Mouse (Mus musculus) hindbrain, embryonic 14.5 days (tissue): ENCODE measurements at regions not wholly inside any gene's neighbourhood (a gene's known extent, or its start where the extent isn't known, plus 50 kb on each side); places are given as distances from the start of the nearest gene placed in this dataset.

Source experiments
- ATAC-seq: fragments of 200-750 bp; cut with Nextera tagmentation; 2 replicates; pipeline ENCODE4 v1.8.0; 2017; ENCODE audit warnings: moderate number of reproducible peaks, mild to moderate bottlenecking, moderate TSS enrichment, moderate library complexity; ENCODE audit not compliant: low FRiP score
- DNase-seq: peaks from one replicate; pipeline ENCODE4 v3.0.0-alpha.2; 2015; ENCODE audit warnings: low spot score
- H3K27ac ChIP-seq: fragments of 300-500 bp; sonication (generic); 2 replicates; pipeline ENCODE4 v1.5.1; 2014; ENCODE audit warnings: mild to moderate bottlenecking, moderate library complexity
- H3K27me3 ChIP-seq: fragments of 300-500 bp; sonication (generic); 2 replicates; pipeline ENCODE4 v1.6.1; 2014; ENCODE audit warnings: mild to moderate bottlenecking, low read length, mixed read lengths; ENCODE audit not compliant: control insufficient read depth, insufficient read depth
- H3K36me3 ChIP-seq: fragments of 300-500 bp; sonication (generic); replicated peaks from 2 replicates; pipeline ENCODE4 v1.6.1; 2014; ENCODE audit not compliant: control insufficient read depth, insufficient read depth
- H3K4me1 ChIP-seq: fragments of 300-500 bp; sonication (generic); replicated peaks from 2 replicates; pipeline ENCODE4 v1.6.1; 2014; ENCODE audit warnings: antibody characterized with exemption, low read length, mixed read lengths; ENCODE audit not compliant: control insufficient read depth, insufficient read depth
- H3K4me2 ChIP-seq: fragments of 300-500 bp; sonication (generic); replicated peaks from 2 replicates; pipeline ENCODE4 v1.6.1; 2014; ENCODE audit warnings: mild to moderate bottlenecking, moderate library complexity
- H3K4me3 ChIP-seq: fragments of 300-500 bp; sonication (generic); replicated peaks from 2 replicates; pipeline ENCODE4 v1.5.1; 2014; ENCODE audit warnings: mild to moderate bottlenecking, low read length
- H3K9ac ChIP-seq: fragments of 300-500 bp; sonication (generic); 2 replicates; pipeline ENCODE4 v1.6.1; 2014
- H3K9me3 ChIP-seq: fragments of 300-500 bp; sonication (generic); 2 replicates; pipeline ENCODE4 v1.6.1; 2016; ENCODE audit warnings: low read length; ENCODE audit not compliant: control insufficient read depth
- WGBS: fragments of 180-500 bp; shearing (Covaris S2); extraction: QIAGEN DNeasy Blood & Tissue Kit; methylation state at CpG from one replicate; pipeline ENCODE4 v1.1.7; 2014; 5-methylcytosine and 5-hydroxymethylcytosine counted together

DNA sequence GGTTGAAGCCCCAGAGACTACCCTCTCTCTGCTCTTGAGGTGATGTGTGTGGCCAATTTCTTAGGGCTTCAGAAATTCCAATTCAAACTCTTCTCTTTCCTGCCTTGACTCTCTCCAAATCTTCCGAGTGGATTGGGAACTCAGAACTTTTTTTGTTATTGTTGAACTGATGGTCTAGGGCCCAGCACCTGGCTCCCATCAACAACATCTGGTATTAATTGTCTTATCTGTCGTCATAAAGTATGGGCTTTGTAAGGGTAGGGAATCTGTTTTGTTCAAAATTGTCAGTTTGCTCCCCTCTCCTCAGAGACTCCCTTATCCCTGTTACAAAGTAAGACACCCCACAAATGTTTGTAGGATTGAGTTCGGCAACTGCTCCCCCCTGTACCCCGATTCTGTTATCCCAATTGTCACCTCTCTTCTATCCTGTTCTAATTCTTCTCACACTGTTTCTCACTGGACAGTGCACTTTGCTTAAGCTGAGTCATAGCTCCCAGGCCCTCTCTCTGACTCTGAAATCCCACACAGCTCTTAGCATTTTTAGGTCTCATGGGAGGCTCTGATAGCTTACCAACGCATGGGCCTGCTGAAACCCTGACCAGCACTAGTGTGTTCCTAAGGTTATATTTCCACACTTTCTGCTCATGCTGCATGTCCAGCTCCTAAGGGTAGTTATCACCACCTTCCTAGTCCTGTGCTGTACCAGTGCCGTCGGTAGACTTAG is 478.9 kb downstream of the Ccdc171 start:
- no peak for ATAC-seq

DNA sequence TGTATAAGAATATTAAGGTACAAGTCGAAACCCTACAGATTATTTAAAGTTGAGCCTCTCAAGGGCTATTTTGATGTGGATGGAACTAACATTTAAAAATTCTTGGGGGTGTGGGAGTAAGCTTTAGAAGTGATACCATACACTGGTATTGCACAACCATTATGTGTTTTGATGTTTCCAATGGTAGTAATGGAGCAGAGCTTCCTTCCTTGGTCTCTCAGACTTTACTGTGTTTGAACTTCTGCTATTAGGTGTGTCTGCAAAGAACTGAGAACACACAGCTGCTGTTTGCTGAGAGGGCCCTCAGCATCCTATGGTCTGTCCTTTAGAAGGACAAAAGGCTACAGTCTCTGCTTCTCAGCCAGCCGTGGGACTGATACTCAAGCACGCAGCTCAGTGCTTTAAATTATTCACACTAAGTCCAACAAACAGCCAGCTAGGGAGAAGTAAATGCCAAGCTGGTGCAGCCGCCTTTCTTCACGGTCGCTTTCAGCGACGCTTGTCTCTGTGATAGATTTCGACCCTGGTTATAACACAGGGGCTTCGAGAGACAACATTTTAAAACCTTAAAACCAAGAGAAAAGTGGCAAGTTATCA is 479.5 kb downstream of the Ccdc171 start:
- Histone ChIP-seq H3K4me2 (no peak overlapping the region), H3K36me3 (no peaks in the 10 kb centered on the region), H3K27ac (no peak overlapping the region), H3K9me3 (no peaks in the 10 kb centered on the region), H3K9ac (no peak overlapping the region), H3K27me3 (no peaks in the 10 kb centered on the region), H3K4me1 (no peaks in the 10 kb centered on the region), H3K4me3 (no peak overlapping the region)
- ATAC-seq (peak; percentile 17; the same call in 1 of the 2 replicates), DNase-seq (no peak)
- 61% methylated on average over 10 of the region's 10 CpGs for WGBS

More for the DNA sequence above, 478.9 kb downstream of the Ccdc171 start:
- H3K36me3 ChIP-seq, result no peaks in the 10 kb centered on the region
- no peaks in the 10 kb centered on the region for H3K27me3 ChIP-seq
- H3K4me1 ChIP-seq, result no peaks in the 10 kb centered on the region
- H3K27ac ChIP-seq, result no peak overlapping the region
- H3K9me3 ChIP-seq, result no peaks in the 10 kb centered on the region
- 91% methylated on average over 7 of the region's 7 CpGs for WGBS
- H3K4me3 ChIP-seq, result no peak overlapping the region
- no peak overlapping the region for H3K9ac ChIP-seq
- DNase-seq, result no peak
- no peak overlapping the region for H3K4me2 ChIP-seq

- no peak for ATAC-seq
- Histone ChIP-seq H3K36me3 (no peaks in the 10 kb centered on the region), H3K27ac (no peak overlapping the region), H3K27me3 (no peaks in the 10 kb centered on the region), H3K9ac (no peak overlapping the region), H3K4me2 (no peak overlapping the region), H3K4me3 (no peak overlapping the region), H3K4me1 (no peaks in the 10 kb centered on the region), H3K9me3 (no peaks in the 10 kb centered on the region)
- DNase-seq, result no peak
- WGBS, result 87% methylated on average over 6 of the region's 6 CpGs
Measured at GRCm38 (mm10) chr4:84011941-84012340, 486.6 kb downstream of the Ccdc171 start.

- no peak overlapping the region for H3K27ac ChIP-seq
- H3K4me3 ChIP-seq, result no peak overlapping the region
- no peaks in the 10 kb centered on the region for H3K9me3 ChIP-seq
- no peak overlapping the region for H3K4me2 ChIP-seq
- DNase-seq, result no peak
- H3K4me1 ChIP-seq, result no peaks in the 10 kb centered on the region; the same call in 1 of the 2 replicates
- ATAC-seq, result no peak
- no peaks in the 10 kb centered on the region for H3K27me3 ChIP-seq
- 87% methylated on average over 4 of the region's 4 CpGs for WGBS
- H3K36me3 ChIP-seq, result no peaks in the 10 kb centered on the region
- H3K9ac ChIP-seq, result no peak overlapping the region
Measured at GRCm38 (mm10) chr4:84015139-84015538, 489.8 kb downstream of the Ccdc171 start.

GRCm38 (mm10) chr4:84015552-84016169 is 490.3 kb downstream of the Ccdc171 start:
- 73% methylated on average over 8 of the region's 8 CpGs for WGBS
- Histone ChIP-seq H3K4me2 (no peak overlapping the region), H3K36me3 (no peaks in the 10 kb centered on the region), H3K9ac (no peak overlapping the region), H3K4me1 (no peaks in the 10 kb centered on the region; the same call in 1 of the 2 replicates), H3K27me3 (no peaks in the 10 kb centered on the region), H3K4me3 (no peak overlapping the region), H3K9me3 (no peaks in the 10 kb centered on the region), H3K27ac (no peak overlapping the region)
- ATAC-seq (no peak), DNase-seq (no peak)

- no peaks in the 10 kb centered on the region for H3K9me3 ChIP-seq
- no peak overlapping the region for H3K9ac ChIP-seq
- ATAC-seq (no peak), DNase-seq (no peak)
- WGBS, result 80% methylated on average over 7 of the region's 7 CpGs
- no peaks in the 10 kb centered on the region; the same call in 1 of the 2 replicates for H3K4me1 ChIP-seq
- H3K27me3 ChIP-seq, result no peaks in the 10 kb centered on the region
- H3K4me2 ChIP-seq, result no peak overlapping the region
- no peak overlapping the region for H3K27ac ChIP-seq
- H3K4me3 ChIP-seq, result no peak overlapping the region
- no peaks in the 10 kb centered on the region for H3K36me3 ChIP-seq
Measured at GRCm38 (mm10) chr4:84018135-84018534, 492.8 kb downstream of the Ccdc171 start.

DNA sequence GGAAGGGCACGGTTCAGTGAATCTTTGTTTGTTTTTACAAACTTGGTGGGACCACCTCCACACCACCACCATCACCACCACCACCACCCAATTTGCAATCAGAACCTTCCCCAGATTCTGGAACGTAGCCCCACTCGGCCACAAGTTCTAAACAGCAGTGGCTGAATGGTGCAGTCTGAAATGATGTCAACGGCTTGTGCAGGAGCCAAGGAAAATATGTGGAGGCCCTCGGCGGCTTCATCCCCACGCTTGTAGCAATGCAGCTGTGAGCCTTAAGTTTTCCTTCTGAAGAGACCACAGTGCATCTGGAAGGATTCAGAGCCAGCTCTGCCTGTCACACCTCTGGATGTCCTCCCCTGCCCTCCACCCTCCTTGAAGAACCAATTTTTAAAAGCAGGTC is 493.4 kb downstream of the Ccdc171 start:
- Histone ChIP-seq H3K4me3 (no peak overlapping the region), H3K36me3 (no peaks in the 10 kb centered on the region), H3K27ac (no peak overlapping the region), H3K27me3 (no peaks in the 10 kb centered on the region), H3K9ac (no peak overlapping the region), H3K4me2 (no peak overlapping the region), H3K9me3 (no peaks in the 10 kb centered on the region), H3K4me1 (no peaks in the 10 kb centered on the region; the same call in 1 of the 2 replicates)
- ATAC-seq (no peak), DNase-seq (no peak)
- 78% methylated on average over 7 of the region's 7 CpGs for WGBS

DNA sequence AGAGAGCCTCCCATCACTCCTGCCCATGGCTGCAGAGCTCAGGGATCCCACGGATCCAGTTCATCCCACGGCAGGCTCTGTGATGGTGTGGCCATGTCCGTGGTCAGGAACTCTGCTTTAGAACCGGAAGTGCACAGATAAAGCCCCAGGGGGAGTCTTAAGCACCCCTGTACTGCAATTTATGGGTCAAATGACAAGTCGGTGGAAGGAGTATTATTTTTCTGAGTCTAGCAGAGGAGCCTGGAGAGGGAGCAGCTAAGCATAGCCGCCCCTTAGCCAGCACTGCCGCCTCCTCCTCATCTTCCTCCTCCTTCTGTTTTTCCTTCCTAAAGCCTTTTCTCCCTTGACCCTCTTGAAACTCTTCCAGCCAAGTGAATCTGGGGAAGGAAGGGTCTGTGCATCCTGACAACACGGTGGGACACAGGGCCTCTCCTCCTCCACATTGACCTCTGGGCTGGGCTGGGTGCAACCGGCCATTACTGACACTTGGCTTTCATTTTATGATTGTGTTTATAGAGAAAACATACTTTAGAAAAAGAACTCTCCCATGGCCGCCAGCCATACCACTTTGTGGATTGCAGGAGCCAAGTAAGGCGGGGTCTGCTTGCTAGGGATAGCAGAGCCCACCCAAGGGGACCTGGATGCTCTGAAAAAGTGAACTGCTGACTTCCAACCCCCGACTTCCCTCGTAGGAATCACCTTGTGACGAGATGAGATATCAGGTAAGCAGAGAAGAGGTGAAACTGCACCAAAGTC is 494.3 kb downstream of the Ccdc171 start:
- H3K4me3 ChIP-seq, result no peak overlapping the region
- H3K9ac ChIP-seq, result no peak overlapping the region
- no peak overlapping the region for H3K4me2 ChIP-seq
- WGBS, result 83% methylated on average over 14 of the region's 14 CpGs
- H3K27me3 ChIP-seq, result no peaks in the 10 kb centered on the region
- H3K27ac ChIP-seq, result no peak overlapping the region
- DNase-seq (no peak), ATAC-seq (no peak)
- H3K9me3 ChIP-seq, result no peaks in the 10 kb centered on the region
- no peaks in the 10 kb centered on the region for H3K36me3 ChIP-seq
- no peaks in the 10 kb centered on the region; the same call in 1 of the 2 replicates for H3K4me1 ChIP-seq

GRCm38 (mm10) chr4:84020692-84021091 is 495.3 kb downstream of the Ccdc171 start:
- ATAC-seq (no peak), DNase-seq (no peak)
- H3K9me3 ChIP-seq, result no peaks in the 10 kb centered on the region
- H3K4me1 ChIP-seq, result no peaks in the 10 kb centered on the region; the same call in 1 of the 2 replicates
- H3K9ac ChIP-seq, result no peak overlapping the region
- no peaks in the 10 kb centered on the region for H3K36me3 ChIP-seq
- no peak overlapping the region for H3K4me3 ChIP-seq
- H3K4me2 ChIP-seq, result no peak overlapping the region
- H3K27me3 ChIP-seq, result no peaks in the 10 kb centered on the region
- whole genome bisulfite sequencing, result 80% methylated on average over 1 of the region's 1 CpGs
- no peak overlapping the region for H3K27ac ChIP-seq
